Mouse (Mus musculus): ENCODE results near the gene Lars2.

Lars2 gene

GRCm38 (mm10) chr9:123478586-123479195 lies 112.0 kb downstream of the Lars2 start, which contains the start of gene Limd1:
Limd1 (plus strand) TSS chr9:123478706.
- DNase-seq, result peak; percentile 54 to 58

DNA sequence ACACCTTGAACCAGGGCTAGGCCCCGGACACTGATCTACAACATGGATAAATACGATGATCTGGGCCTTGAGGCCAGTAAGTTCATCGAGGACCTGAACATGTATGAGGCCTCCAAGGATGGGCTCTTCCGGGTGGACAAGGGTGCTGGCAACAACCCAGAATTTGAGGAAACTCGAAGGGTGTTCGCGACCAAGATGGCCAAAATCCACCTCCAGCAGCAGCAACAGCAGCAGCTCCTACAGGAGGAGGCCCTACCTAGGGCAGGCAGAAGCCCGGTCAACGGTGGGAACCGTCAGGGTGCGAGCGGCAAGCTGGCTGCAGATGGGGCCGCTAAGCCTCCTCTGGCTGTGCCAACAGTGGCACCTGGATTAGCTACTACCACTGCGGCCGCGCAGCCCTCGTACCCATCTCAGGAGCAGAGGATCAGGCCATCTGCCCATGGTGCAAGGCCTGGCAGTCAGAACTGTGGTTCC lies 112.5 kb downstream of the Lars2 start:
- DNase-seq, result peak; percentile 25 to 33

- DNase-seq, result peak in 1 of 2 experiments; percentile 6
These were observed 113.1 kb downstream of the Lars2 start for GRCm38 (mm10) chr9:123479876-123480252.

DNA sequence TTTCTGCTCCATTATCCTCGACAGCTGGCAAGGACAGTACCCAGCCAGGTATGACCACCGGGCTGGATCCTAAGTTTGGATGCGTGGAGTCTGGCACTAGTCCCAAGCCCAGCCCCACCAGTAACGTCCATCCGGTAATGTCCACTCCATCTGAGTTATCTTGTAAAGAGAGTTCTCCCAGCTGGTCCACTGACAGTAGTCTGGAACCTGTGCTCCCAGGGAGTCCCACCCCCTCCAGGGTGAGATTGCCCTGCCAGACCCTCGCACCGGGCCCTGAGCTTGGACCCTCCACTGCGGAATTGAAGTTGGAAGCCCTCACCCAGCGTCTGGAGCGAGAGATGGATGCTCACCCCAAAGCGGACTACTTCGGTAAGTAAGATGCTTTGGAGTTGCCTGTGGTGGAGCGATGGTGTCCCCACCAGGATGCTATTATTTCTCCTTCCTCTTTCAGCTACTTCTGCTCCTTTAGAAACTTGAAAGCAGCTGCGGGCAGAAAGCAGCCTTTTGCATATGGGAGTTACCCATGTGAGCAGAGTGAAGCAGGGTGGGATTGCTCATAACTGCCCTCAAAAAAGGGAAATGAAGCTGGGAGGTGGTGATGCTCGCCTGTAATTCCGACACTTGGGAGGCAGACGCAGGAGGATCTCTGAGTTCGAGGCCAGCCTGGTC lies 113.7 kb downstream of the Lars2 start:
- peak in 1 of 2 experiments; percentile 24 for DNase-seq

- no peak for DNase-seq
These were observed 114.4 kb downstream of the Lars2 start for GRCm38 (mm10) chr9:123481136-123481535.

DNA sequence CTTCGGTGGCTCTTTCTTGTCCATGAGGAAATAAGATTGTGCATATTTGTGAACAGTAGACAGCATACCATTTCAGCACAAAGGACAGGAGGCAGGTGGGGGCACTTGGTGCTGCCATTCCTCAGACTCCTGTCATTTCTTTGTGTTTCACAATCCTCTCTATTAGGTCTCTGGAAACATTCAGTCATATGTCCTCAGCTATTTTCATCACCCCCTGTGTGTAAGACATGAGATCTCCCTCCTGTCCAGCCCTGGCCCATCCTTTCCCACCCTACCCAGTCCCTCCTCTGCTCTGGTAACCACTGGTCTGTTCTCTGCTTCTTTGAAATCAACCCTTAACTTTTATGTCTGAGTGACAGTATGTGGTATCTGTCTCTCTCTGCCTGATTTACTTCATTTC lies 116.9 kb downstream of the Lars2 start:
- no peak for DNase-seq

DNA sequence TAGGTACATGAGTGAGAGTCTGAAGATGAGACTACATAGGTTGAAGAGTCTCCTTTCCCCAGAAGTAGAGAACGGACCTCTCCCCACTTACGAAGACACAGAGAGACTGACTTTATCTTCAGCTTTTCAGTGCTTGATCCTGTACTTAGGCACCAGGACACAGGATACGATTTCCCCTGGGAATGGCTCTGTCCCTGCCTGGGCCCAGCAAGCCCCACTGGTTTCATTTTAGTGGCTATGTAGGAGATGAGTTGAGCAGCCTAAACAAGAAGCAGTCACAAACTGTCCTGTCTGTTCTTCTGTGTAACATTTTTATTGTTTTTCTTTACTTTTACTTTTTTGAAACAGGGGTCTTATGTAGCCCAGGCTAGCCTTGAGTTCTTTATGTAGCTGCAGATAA lies 118.1 kb downstream of the Lars2 start:
- no peak for DNase-seq

- DNase-seq, result no peak
These were observed 118.8 kb downstream of the Lars2 start for GRCm38 (mm10) chr9:123485561-123485960.

DNA sequence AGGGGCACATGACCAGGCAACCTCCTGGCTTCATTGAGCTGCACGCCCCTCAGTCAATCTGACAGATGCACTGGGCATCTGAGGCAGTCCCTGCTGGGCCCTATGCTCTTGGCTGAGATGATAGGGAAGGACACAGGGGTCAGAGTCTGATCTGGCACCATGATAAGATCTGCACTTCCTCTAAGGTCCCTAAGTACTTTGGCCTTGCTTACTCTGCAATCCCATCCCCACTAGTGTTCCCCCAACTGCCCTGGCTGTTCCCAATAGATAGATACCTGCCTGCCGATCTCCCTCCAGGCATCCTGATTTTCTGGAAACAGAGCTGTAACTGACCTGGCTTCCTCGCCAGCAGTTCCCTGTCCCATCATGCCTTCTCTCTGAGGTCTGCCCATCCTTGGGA lies 119.9 kb downstream of the Lars2 start:
- DNase-seq, result no peak

DNA sequence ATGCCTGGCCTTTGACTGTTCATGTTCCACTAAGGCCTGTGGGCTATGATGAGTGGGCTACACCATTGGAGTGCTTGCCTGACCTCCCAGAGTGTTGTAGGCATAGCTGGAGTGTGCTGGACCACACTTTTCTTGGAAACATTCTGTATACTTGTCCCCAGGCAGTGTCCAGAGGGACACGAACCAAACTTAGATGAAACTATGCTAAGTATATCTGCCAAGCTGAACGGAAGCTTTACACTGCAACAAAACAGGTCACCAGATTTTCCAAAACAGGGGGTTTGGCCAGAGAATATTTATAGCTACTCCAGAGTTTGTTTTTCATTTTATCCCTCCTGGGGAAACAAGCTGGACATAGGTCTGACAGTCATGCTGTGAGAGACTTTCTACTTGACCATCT lies 122.3 kb downstream of the Lars2 start:
- DNase-seq, result no peak

- DNase-seq, result no peak
These were observed 123.1 kb downstream of the Lars2 start for GRCm38 (mm10) chr9:123489727-123490343.

GRCm38 (mm10) chr9:123490930-123491329 lies 124.2 kb downstream of the Lars2 start:
- no peak for DNase-seq

- DNase-seq, result no peak
These were observed 125.3 kb downstream of the Lars2 start for GRCm38 (mm10) chr9:123491917-123492585.

DNA sequence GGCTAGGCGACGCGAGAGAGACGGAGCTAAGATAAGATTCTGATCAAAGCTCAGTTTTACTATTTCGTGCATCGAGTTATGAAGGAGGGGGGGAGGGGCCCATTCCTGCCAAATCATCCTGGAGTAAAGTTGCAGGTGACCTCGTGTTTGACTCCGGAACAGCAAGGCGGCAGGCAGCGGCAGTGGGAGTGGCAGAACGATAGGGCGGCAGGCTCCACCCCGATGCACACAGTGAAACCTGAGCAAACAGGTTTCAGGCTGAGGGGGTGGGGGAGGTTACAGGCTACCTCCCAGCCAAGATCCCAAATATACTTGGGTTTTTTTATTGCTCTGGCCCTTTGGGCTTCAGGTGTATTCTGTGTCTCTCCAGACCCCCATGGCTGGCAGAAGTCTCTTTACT lies 129.9 kb downstream of the Lars2 start:
- DNase-seq, result no peak

DNA sequence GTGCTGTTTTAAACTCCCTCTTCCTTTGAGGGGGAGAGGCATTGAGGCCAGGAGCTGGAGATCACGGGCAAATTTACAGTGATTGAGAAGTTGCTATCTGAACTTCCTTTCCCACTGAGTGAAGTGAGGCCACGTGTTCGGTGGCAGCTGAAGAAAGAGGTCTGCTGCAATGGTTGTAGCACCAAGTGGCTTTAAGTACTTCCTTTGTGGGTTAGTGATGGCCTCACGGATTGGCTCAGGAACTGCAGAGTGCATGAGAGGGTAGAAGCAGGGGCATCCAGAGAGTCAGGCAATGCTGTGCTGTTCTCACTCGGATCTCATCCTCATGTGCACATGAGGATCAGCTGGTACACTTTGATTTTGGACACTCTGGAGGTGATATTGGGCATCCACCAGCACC lies 131.2 kb downstream of the Lars2 start:
- peak in 1 of 2 experiments; percentile 22 for DNase-seq

DNA sequence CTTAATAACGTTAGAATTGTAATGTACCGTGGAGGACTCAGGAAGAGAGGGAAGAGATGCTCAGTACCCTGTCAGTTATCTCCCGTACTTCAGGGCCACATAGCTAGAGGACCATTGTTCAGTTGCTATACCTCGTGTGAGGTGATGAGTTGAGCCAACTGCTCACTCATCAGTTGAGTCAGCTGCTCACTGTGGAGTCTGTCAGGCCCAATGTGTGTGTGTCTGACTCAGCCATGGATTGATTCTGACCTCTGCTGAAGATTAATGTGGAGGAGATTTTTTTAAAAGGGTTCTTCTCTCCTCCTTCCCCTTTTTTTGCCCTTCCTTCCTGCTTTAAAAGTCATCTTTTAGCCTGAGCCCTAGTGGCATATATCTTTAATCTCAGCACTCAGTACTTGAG lies 133.8 kb downstream of the Lars2 start:
- DNase-seq, result no peak

DNA sequence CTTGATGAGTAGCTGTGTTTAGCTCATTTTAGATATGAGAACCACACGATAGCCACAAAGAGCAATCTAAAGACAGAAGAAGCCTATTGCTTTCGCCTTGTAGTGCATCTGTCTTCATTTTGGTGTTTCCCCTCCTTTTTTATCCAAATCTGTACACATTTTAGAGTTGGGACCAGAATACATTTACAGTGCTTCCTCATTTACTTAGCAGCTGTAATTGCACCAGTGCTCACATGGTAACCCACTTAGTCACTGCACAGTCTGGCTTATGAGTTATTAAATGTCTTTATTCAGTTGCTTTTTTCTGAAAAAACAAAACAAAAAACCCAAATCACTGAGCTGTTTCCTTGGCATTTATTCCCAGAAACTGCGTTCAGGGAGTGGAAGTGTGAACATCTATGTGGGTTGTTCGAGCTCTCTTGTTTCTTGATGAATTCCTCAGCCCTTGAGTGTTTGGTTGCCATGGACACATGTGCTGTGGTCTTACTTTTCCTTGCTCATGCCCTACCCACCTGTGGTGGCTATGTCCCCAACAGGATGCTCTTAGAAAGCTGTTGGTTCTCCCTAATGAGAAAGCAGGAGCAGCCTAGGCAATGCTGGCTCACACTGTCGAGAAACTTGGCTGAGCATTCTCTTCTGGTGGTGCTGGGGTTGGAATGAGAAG lies 136.6 kb downstream of the Lars2 start:
- no peak for DNase-seq

DNA sequence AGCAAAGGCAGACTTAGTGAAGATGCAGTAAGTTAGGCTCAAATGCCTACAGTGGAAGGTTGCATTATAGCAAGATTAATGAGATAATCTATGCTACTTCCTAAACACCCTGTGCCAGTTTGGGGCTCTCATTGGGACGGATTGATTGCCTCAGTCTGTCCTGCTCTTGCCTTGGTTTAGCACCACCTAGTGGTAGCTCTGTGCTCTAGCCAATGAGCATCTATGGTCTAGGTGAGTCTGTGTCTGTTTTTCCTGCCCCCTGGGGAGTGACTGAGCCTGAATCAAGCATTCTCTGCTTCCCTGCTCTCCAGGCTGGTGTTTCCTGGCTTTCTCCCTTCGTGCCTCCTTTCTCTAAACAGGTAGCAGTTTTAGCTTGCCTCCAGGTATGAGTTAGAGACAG lies 137.6 kb downstream of the Lars2 start:
- peak in 1 of 2 experiments; percentile 44 for DNase-seq

DNA sequence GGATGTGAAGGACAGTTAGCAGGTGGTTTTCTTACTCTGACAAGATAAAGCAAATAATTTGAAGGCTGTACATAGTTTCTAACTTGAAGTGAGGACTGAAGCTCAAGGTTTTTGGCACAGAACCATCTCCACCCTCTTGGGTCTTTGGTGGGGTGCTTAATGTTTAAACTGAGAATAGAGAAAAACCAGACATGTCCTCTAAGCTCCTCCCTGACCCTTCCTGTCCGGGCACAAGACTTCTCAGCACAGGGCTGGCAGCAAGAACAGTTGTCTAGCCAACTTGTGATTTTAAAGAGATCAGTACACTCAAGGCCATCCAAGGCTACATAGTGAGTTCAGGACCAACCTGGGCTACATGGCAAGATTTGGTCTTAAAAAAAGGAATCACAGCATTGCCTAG lies 138.9 kb downstream of the Lars2 start:
- DNase-seq, result no peak

DNA sequence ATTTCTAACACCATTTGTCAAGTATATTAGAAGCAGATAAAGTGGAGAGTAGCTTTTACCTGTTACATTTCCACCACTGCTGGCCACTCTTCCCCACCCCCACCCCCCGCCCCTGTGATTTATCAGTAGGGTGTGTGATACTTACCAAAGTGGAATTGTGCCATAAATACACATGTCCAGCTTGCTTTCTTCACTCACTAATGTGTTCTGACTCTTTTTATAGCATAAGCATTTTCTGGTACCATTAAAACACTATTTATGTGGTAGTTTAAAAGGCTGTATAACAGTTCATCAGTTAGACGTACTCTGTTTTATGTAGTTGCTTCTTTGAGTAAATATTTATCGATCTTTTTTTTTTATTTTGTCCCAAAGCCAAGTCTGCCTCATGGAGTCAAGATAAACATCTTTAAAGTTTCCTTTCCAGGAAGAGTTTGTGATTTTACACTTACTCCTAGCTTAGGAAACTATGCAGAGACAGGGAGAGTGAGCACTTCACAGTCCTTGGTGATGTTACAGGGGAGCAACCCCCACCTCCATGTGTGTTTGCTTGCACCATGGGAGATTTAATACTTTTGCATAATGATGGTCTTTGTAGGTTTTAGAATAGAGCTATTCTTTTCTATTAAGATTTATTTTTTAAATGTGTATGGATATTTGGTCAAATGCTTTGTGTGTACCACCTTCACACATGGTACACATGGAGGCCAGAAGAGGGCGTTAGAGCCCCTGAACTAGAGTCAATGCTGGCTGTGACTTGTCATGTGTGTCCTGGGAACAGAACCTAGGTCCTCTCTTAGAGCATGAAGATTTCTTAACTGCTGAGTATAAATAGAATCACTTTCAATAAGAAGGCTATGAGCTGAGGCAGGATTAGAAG lies 139.8 kb downstream of the Lars2 start:
- no peak for DNase-seq

- DNase-seq, result no peak
These were observed 140.7 kb downstream of the Lars2 start for GRCm38 (mm10) chr9:123507380-123507779.

- DNase-seq, result no peak
These were observed 142.3 kb downstream of the Lars2 start for GRCm38 (mm10) chr9:123508986-123509385.

All from thymus, adult 18-20 months (tissue).